Mouse (Mus musculus) E14TG2a.4 (cell line): Measurements from ENCODE around the gene Nckap5.
A peak's percentile ranks its signal among the peaks of the same experiment; 100 is the strongest.

Source experiments
- H3K27me3 ChIP-seq: 2 replicates; pipeline ENCODE4 v1.6.1; 2014; ENCODE audit warnings: low read length, control low read depth; ENCODE audit not compliant: insufficient read depth
- H3K36me3 ChIP-seq: 2 replicates; pipeline ENCODE4 v1.6.1; 2014; ENCODE audit warnings: low read length, control low read depth; ENCODE audit not compliant: insufficient read depth
- H3K4me1 ChIP-seq: replicated peaks from 2 replicates; pipeline ENCODE4 v1.6.1; 2014; ENCODE audit warnings: low read depth, low read length, control low read depth
- H3K4me3 ChIP-seq: replicated peaks from 2 replicates; pipeline ENCODE4 v1.5.1; 2014; ENCODE audit warnings: mild to moderate bottlenecking, low read length
- H3K9me3 ChIP-seq: 2 replicates; pipeline ENCODE4 v1.6.1; 2014; ENCODE audit warnings: low read length, control low read depth
- CTCF ChIP-seq: conservative IDR thresholded peaks from 2 replicates; pipeline ENCODE4 v1.5.1; 2014; ENCODE audit warnings: low read length
- NANOG ChIP-seq: IDR thresholded peaks from 2 replicates; pipeline ENCODE4 v1.6.1; 2014; ENCODE audit warnings: borderline replicate concordance, low read length, mixed read lengths
- POU5F1 ChIP-seq: IDR thresholded peaks from 2 replicates; pipeline ENCODE4 v1.6.1; 2014; ENCODE audit warnings: low read length, borderline replicate concordance

The Nckap5 gene

GRCm38 (mm10) chr1:126517427-126517826 is 313.2 kb downstream of the Nckap5 start:
- Histone ChIP-seq H3K4me3 (no peak overlapping the region), H3K4me1 (no peaks in the 10 kb centered on the region), H3K36me3 (no peaks in the 10 kb centered on the region), H3K9me3 (no peaks in the 10 kb centered on the region), H3K27me3 (no peaks in the 10 kb centered on the region)
- TF ChIP-seq CTCF: no peak
- TF ChIP-seq NANOG: no peak
- TF ChIP-seq POU5F1: no peak

GRCm38 (mm10) chr1:126515054-126515756 is 315.4 kb downstream of the Nckap5 start:
- Histone ChIP-seq H3K4me3 (no peak overlapping the region), H3K9me3 (no peaks in the 10 kb centered on the region), H3K4me1 (no peaks in the 10 kb centered on the region), H3K36me3 (no peaks in the 10 kb centered on the region), H3K27me3 (no peaks in the 10 kb centered on the region)
- TF ChIP-seq NANOG (no peak), POU5F1 (no peak), CTCF (no peak)

GRCm38 (mm10) chr1:126511835-126512445 is 318.7 kb downstream of the Nckap5 start:
- no peaks in the 10 kb centered on the region for H3K4me1 ChIP-seq
- no peaks in the 10 kb centered on the region for H3K36me3 ChIP-seq
- H3K4me3 ChIP-seq: no peak overlapping the region
- no peak for TF ChIP-seq NANOG
- TF ChIP-seq POU5F1: no peak
- no peak for TF ChIP-seq CTCF
- no peaks in the 10 kb centered on the region for H3K27me3 ChIP-seq
- H3K9me3 ChIP-seq: no peaks in the 10 kb centered on the region

- Histone ChIP-seq H3K4me1 (no peaks in the 10 kb centered on the region), H3K36me3 (no peaks in the 10 kb centered on the region), H3K4me3 (no peak overlapping the region), H3K27me3 (no peaks in the 10 kb centered on the region), H3K9me3 (no peaks in the 10 kb centered on the region)
- no peak for TF ChIP-seq NANOG
- no peak for TF ChIP-seq POU5F1
- no peak for TF ChIP-seq CTCF
Observed at GRCm38 (mm10) chr1:126504717-126505116, 325.9 kb downstream of the Nckap5 start.

- Histone ChIP-seq H3K36me3 (no peaks in the 10 kb centered on the region), H3K9me3 (no peaks in the 10 kb centered on the region), H3K4me3 (no peak overlapping the region), H3K4me1 (no peaks in the 10 kb centered on the region), H3K27me3 (no peaks in the 10 kb centered on the region)
- TF ChIP-seq CTCF: no peak
- TF ChIP-seq NANOG: no peak
- no peak for TF ChIP-seq POU5F1
Observed at GRCm38 (mm10) chr1:126502741-126503140, 327.9 kb downstream of the Nckap5 start.

GRCm38 (mm10) chr1:126496722-126497121 is 333.9 kb downstream of the Nckap5 start:
- Histone ChIP-seq H3K9me3 (0 out of 2 replicates have a peak, but pooled peaks cover 3% of the 10 kb centered on the region), H3K4me3 (no peak overlapping the region), H3K4me1 (peaks cover 5% of the 10 kb centered on the region), H3K27me3 (peaks cover 15% of the 10 kb centered on the region), H3K36me3 (no peaks in the 10 kb centered on the region)
- peak; percentile 50 for TF ChIP-seq CTCF
- no peak for TF ChIP-seq NANOG
- TF ChIP-seq POU5F1: no peak

GRCm38 (mm10) chr1:126492206-126493071 is 338.2 kb downstream of the Nckap5 start:
- peak overlapping the region; percentile 80 for H3K4me3 ChIP-seq
- TF ChIP-seq POU5F1 (no peak), NANOG (no peak), CTCF (no peak)
- H3K9me3 ChIP-seq: 0 out of 2 replicates have a peak, but pooled peaks cover 3% of the 10 kb centered on the region
- peaks cover 5% of the 10 kb centered on the region for H3K4me1 ChIP-seq
- H3K36me3 ChIP-seq: no peaks in the 10 kb centered on the region
- peaks cover 26% of the 10 kb centered on the region for H3K27me3 ChIP-seq

- TF ChIP-seq CTCF (no peak), POU5F1 (no peak), NANOG (no peak)
- Histone ChIP-seq H3K4me3 (no peak overlapping the region), H3K4me1 (peaks cover 5% of the 10 kb centered on the region), H3K9me3 (no peaks in the 10 kb centered on the region), H3K36me3 (no peaks in the 10 kb centered on the region), H3K27me3 (peaks cover 26% of the 10 kb centered on the region)
Observed at GRCm38 (mm10) chr1:126491412-126491811, 339.2 kb downstream of the Nckap5 start.
